Mouse (Mus musculus) forebrain, embryonic 16.5 days (tissue): ENCODE measurements around the gene Lgr4. TPM values are rescaled to one million over a fixed set of nuclear protein-coding genes. Genes with fewer than 3 reads are reported as not detected.

Experiments
- ATAC-seq: fragments of 200-750 bp; cut with Nextera tagmentation; 2 replicates; pipeline ENCODE4 v1.8.0; 2017; ENCODE audit warnings: mild to moderate bottlenecking, moderate library complexity
- H3K27ac ChIP-seq: fragments of 300-500 bp; sonication (generic); 2 replicates; pipeline ENCODE4 v1.5.1; 2014; ENCODE audit warnings: low read length, control low read depth
- H3K27me3 ChIP-seq: fragments of 300-500 bp; sonication (generic); replicated peaks from 2 replicates; pipeline ENCODE4 v1.6.1; 2014; ENCODE audit warnings: low read length; ENCODE audit not compliant: control insufficient read depth, insufficient read depth
- H3K36me3 ChIP-seq: fragments of 300-500 bp; sonication (generic); 2 replicates; pipeline ENCODE4 v1.6.1; 2014; ENCODE audit not compliant: control insufficient read depth, insufficient read depth
- H3K4me1 ChIP-seq: fragments of 300-500 bp; sonication (generic); replicated peaks from 2 replicates; pipeline ENCODE4 v1.6.1; 2014; ENCODE audit warnings: low read length; ENCODE audit not compliant: control insufficient read depth, insufficient read depth
- H3K4me2 ChIP-seq: fragments of 300-500 bp; sonication (generic); 2 replicates; pipeline ENCODE4 v1.6.1; 2014; ENCODE audit warnings: mild to moderate bottlenecking, low read length, control low read depth
- H3K4me3 ChIP-seq: fragments of 300-500 bp; sonication (generic); replicated peaks from 2 replicates; pipeline ENCODE4 v1.5.1; 2014; ENCODE audit warnings: mild to moderate bottlenecking, low read length, control low read depth
- H3K9ac ChIP-seq: fragments of 300-500 bp; sonication (generic); replicated peaks from 2 replicates; pipeline ENCODE4 v1.6.1; 2014; ENCODE audit warnings: low read depth, low read length, control low read depth
- H3K9me3 ChIP-seq: fragments of 300-500 bp; sonication (generic); 2 replicates; pipeline ENCODE4 v1.6.1; 2016; ENCODE audit warnings: low read length; ENCODE audit not compliant: control insufficient read depth
- WGBS: fragments of 180-500 bp; shearing (Covaris S2); extraction: QIAGEN DNeasy Blood & Tissue Kit; methylation state at CpG from one replicate; pipeline ENCODE4 v1.1.7; 2014; 5-methylcytosine and 5-hydroxymethylcytosine counted together
- polyA plus RNA-seq: library from polyadenylated mRNA; unstranded; fragments of >200 nt; fragmentation: Nextera tagmentation; extraction: Ambion mirVana; gene quantifications from 2 replicates; pipeline ENCODE4 v1.2.1, GENCODE M21; 2015

Lgr4 gene
- polyA plus RNA-seq, 1 experiment from 2014 or later = 3.6 TPM

DNA sequence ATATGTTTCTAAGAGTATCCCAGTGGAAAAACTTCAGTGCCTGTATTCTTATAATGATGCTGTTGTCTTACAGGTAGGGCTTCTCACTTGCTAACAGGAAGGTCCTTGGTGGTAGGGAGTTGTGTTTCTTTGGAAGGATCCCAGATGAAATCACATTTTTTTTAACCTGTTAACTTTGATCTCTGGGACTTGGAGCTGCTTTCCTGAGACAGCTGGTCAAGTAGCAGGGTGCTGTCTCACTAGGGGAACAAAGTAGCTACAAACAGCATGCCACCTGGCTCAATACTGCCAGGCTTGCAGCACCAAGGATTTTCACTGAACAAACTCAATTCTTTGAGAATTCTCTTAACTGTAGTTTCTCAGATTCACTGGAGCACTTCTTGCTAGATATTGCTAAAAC lies 10.4 kb downstream of the Lgr4 start:
- Histone ChIP-seq H3K36me3 (no peaks in the 10 kb centered on the region), H3K4me2 (no peak overlapping the region), H3K4me1 (no peaks in the 10 kb centered on the region), H3K4me3 (no peak overlapping the region), H3K27me3 (peaks cover 12% of the 10 kb centered on the region), H3K27ac (no peak overlapping the region), H3K9me3 (no peaks in the 10 kb centered on the region), H3K9ac (no peak overlapping the region)
- no peak for ATAC-seq

DNA sequence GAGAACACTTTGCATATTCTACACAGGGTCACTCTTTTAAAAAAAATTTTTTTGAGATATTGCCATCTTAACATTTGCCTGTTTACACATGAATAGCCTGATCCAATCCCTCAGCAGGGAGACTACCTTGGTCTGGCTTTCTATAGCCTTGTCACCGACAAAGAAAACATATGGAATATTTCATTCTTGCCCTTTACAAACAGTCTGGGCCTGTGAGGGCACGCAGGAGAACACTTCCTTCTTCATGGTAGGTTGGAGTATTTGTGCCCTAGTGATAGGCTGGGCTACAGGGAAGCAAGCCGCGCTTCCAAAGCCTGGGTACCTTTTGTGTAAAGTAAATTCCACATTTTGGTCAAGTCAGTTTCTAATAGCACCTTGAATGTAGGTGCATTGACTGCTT lies 11.3 kb downstream of the Lgr4 start:
- Histone ChIP-seq H3K4me1 (no peaks in the 10 kb centered on the region), H3K36me3 (no peaks in the 10 kb centered on the region), H3K27ac (no peak overlapping the region), H3K9ac (no peak overlapping the region), H3K4me3 (no peak overlapping the region), H3K9me3 (no peaks in the 10 kb centered on the region), H3K4me2 (no peak overlapping the region), H3K27me3 (peaks cover 18% of the 10 kb centered on the region)
- WGBS = 72% methylated on average over 4 of the region's 4 CpGs
- no peak for ATAC-seq

DNA sequence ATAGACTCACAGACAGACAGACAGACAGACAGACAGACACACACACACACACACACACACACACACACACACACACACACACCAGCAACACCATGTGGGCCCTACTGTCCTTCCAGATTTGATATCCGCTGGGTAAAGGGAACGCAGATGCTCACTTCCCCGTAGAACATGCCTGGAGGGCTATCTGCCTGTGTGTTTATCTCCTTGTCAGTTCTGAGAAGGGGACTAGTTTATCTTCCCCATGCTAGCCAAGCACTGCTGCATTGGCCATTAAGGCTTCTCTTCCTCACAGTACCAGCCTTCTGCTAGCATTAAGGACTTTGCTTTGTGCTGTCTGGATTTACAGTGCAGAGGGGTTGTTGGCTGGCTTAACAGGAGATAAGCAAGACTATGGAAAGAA lies 11.8 kb downstream of the Lgr4 start:
- no peak overlapping the region for H3K9ac ChIP-seq
- H3K36me3 ChIP-seq = no peaks in the 10 kb centered on the region
- H3K9me3 ChIP-seq = no peaks in the 10 kb centered on the region
- no peak for ATAC-seq
- no peak overlapping the region for H3K4me3 ChIP-seq
- no peak overlapping the region for H3K27ac ChIP-seq
- 80% methylated on average over 3 of the region's 3 CpGs for WGBS
- H3K4me1 ChIP-seq = no peaks in the 10 kb centered on the region
- H3K27me3 ChIP-seq = peaks cover 22% of the 10 kb centered on the region
- H3K4me2 ChIP-seq = no peak overlapping the region

DNA sequence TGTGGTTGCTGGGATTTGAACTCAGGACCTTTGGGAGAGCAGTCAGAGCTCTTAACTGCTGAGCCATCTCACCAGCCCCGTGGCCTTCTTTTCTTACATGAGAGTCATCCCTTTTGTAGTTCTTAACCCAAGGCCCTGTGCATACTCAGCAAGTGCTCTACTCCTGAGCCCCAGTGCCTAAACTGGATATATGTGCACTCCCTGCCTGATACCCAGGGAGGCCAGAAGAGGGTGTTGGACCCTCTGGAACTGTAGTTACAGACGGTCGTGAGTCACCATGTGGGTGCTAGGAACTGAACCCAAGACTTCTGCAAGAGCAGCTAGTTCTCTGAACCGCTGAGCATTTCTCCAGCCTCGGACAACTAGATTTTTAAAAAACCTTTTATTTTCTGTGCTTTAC lies 12.9 kb downstream of the Lgr4 start:
- 91% methylated on average over 5 of the region's 5 CpGs for WGBS
- no peak for ATAC-seq
- Histone ChIP-seq H3K4me2 (no peak overlapping the region), H3K4me3 (no peak overlapping the region), H3K27ac (no peak overlapping the region), H3K9ac (no peak overlapping the region), H3K36me3 (no peaks in the 10 kb centered on the region), H3K4me1 (no peaks in the 10 kb centered on the region), H3K27me3 (peaks cover 28% of the 10 kb centered on the region), H3K9me3 (no peaks in the 10 kb centered on the region)

DNA sequence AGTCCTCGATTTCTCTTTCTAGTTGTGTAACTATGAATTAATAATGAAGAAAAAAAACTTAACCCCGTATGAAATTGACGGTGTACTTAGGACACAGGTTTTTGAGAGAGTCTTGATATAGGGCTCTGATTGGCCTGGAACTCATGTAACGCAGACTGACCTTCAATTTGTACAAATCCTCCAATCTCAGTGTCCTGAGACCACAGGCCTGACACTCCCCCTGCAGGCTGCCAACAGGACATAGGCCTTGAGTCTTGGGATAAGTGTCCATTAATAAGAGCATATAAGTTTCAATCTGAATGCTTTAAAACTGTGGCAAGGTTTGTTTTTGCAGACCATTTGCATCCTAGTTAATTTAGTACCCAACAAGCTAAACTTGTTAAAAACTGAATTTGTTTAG lies 13.3 kb downstream of the Lgr4 start:
- Histone ChIP-seq H3K27ac (no peak overlapping the region), H3K4me3 (no peak overlapping the region), H3K4me2 (no peak overlapping the region), H3K9me3 (no peaks in the 10 kb centered on the region), H3K9ac (no peak overlapping the region), H3K27me3 (peaks cover 29% of the 10 kb centered on the region), H3K4me1 (no peaks in the 10 kb centered on the region), H3K36me3 (no peaks in the 10 kb centered on the region)
- WGBS = 94% methylated on average over 4 of the region's 4 CpGs
- no peak for ATAC-seq

DNA sequence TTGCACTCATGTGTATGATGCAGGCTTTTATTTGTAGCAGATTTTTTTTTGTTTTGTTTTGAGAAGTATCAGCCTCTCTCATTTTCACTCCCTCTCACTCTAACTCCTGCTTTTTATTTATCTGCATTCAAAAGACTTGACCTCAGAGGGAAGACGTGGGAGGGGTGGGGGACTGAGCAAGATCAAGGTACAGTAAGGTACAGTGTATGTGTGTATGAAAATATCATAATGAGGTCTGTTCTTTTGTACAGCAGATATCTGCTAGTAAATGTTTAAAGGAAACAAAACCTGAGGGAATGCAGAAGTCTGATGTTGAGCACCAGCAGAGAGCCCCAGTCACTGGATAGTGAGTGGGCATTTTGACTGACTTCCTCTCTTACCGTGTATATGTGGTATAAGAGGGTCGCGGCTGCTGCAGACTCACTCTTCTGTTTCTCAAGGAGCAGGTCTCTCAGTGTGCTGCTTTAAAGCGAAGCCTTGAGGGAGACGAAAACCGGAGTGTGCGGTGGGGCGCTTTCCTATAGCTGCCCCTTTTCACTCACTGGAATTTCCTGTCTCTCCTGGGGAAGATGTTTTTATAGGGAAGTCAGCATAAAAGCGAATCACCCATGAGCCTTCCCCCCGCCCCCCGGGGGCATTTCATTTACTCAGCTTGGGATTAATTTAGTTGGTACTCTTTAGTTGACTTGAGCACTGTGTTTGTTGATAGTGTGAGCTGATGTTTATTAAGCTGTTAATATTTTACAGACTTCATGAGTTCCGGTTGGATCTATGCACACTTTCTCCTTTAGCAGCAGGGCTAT lies 14.7 kb downstream of the Lgr4 start:
- Histone ChIP-seq H3K4me2 (no peak overlapping the region), H3K4me1 (no peaks in the 10 kb centered on the region), H3K9ac (no peak overlapping the region), H3K9me3 (no peaks in the 10 kb centered on the region), H3K27ac (no peak overlapping the region), H3K36me3 (no peaks in the 10 kb centered on the region), H3K4me3 (no peak overlapping the region), H3K27me3 (peaks cover 26% of the 10 kb centered on the region)
- 62% methylated on average over 13 of the region's 13 CpGs for WGBS
- ATAC-seq = no peak

DNA sequence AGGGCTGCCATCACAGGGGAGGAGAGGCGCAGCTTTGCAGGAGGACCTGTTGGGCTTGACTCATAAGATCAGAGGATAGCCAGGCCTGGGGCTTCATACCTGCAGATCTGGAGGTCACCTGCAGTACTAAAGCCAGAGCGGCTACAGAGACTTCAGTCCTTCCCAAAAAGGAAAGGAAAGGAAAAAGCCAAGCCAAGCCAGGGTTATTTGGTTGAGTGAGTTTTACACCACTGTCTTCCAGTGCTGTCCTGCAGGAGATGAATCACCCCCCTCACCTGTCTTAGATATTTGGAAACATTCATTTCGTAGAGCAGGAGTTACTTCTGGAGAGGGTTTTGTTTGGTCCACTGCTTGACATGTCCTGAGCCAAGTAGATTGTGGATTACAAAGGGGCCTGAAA lies 15.7 kb downstream of the Lgr4 start:
- WGBS = 81% methylated on average over 3 of the region's 3 CpGs
- no peaks in the 10 kb centered on the region for H3K9me3 ChIP-seq
- H3K4me3 ChIP-seq = no peak overlapping the region
- no peak for ATAC-seq
- H3K27ac ChIP-seq = no peak overlapping the region
- H3K9ac ChIP-seq = no peak overlapping the region
- no peaks in the 10 kb centered on the region for H3K4me1 ChIP-seq
- H3K4me2 ChIP-seq = no peak overlapping the region
- H3K27me3 ChIP-seq = peaks cover 26% of the 10 kb centered on the region
- no peaks in the 10 kb centered on the region for H3K36me3 ChIP-seq

DNA sequence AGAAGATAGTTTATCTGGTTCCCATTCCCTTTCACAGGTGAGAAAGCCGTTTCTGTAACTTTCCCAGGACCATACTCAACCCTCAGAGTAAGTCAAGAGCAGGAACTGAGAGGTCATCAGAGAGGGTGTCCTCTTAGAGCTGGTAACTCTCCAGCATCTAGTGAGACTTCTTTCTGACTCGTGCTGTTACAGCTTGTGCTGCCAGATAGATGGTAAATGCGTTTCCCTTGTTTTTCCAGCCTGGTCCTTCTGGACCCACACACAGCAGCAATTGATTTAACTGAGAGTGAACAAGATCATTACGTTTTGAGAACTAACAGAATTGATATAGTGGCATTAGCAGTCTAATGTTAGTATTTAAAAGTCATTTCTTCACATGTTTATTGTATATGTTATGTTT lies 16.6 kb downstream of the Lgr4 start:
- H3K27ac ChIP-seq = no peak overlapping the region
- H3K4me3 ChIP-seq = no peak overlapping the region
- no peak overlapping the region for H3K4me2 ChIP-seq
- ATAC-seq = no peak
- H3K4me1 ChIP-seq = no peaks in the 10 kb centered on the region
- no peaks in the 10 kb centered on the region for H3K36me3 ChIP-seq
- peaks cover 23% of the 10 kb centered on the region for H3K27me3 ChIP-seq
- no peak overlapping the region for H3K9ac ChIP-seq
- WGBS = 78% methylated on average over 4 of the region's 4 CpGs
- H3K9me3 ChIP-seq = no peaks in the 10 kb centered on the region

DNA sequence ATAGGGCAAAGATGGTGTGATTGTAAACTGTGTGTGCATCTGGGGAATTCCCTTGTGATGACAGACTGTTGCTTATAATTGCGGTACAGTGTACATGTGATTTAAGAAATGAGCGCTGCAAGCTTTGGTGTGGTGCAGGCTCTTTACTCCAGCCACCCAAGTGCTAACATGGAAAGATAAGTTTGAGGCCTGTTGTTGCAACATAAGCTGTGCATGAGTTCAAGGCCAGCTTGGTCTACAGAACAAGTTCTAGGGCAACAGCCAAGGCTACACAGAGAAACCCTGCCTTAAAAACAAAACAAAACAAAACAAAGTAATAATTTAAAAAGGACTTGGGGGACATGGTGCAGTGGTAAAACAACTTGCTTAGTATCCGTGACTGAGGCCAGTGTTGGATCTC lies 17.7 kb downstream of the Lgr4 start:
- ATAC-seq = no peak
- H3K36me3 ChIP-seq = no peaks in the 10 kb centered on the region
- no peaks in the 10 kb centered on the region for H3K9me3 ChIP-seq
- no peak overlapping the region for H3K27ac ChIP-seq
- no peaks in the 10 kb centered on the region for H3K4me1 ChIP-seq
- WGBS = 93% methylated on average over 3 of the region's 3 CpGs
- H3K27me3 ChIP-seq = peaks cover 27% of the 10 kb centered on the region
- no peak overlapping the region for H3K9ac ChIP-seq
- no peak overlapping the region for H3K4me2 ChIP-seq
- H3K4me3 ChIP-seq = no peak overlapping the region
